Mouse (Mus musculus): ENCODE data around the gene Apol7e.

DNA sequence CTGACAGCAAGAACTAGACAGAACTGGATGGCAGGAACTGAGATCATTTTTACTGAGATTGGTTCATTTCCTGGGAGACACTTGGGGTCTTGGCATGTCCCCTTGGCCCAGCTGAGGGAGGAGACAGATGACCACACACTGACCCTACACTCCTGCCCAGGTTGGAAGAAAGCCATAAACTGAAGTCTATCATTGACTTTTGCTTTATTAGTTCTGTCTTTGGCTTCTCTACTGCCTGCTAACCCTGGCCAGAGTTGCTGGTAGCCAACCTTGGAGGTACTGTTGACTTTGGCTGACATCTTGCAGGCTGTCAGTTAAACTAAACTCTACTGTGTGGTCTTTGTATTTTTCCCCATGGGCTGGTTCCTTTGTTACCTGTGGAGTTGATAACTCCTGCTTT, 46.4 kb downstream of the Apol7e start:
- no peak for TF ChIP-seq CTCF (conservative IDR thresholded peaks at IDR 0.05; ENCODE audit: insufficient read depth, insufficient read length, low read depth, low read length)
- TF ChIP-seq POLR2A (IDR thresholded peaks at IDR 0.05; ENCODE audit: low read depth, low read length), result no peak

Data from kidney, adult 2 months (tissue).